Mouse (Mus musculus) gastrocnemius, adult 8-10 months (tissue): ENCODE measurements around the gene Ephb2. TPM values are rescaled to one million over a fixed set of nuclear protein-coding genes. Genes with fewer than 3 reads are reported as not detected.
A peak's percentile ranks its signal among the peaks of the same experiment; 100 is the strongest.

Experiments used
- DNase-seq, 2 experiments: peaks; one replicate each; pipeline ENCODE4 v3.0.0; 2022; ENCODE audit warnings: low spot score in 2 of 2
- total RNA-seq, 4 experiments: library from RNA; stranded (reverse); gene quantifications; 2 replicates each; pipeline ENCODE4 v1.2.4; 2022

The Ephb2 gene
- total RNA-seq, 4 experiments from 2014 or later: 0.24 to 0.75 (median 0.56) TPM; not detected in 1

- DNase-seq: no peak
Measured at GRCm38 (mm10) chr4:136704551-136704950, 131.2 kb downstream of the Ephb2 start.

- no peak for DNase-seq
Measured at GRCm38 (mm10) chr4:136703351-136703750, 132.4 kb downstream of the Ephb2 start.

GRCm38 (mm10) chr4:136702456-136702855, 133.3 kb downstream of the Ephb2 start:
- DNase-seq: no peak

- no peak for DNase-seq
Measured at GRCm38 (mm10) chr4:136701236-136701635, 134.6 kb downstream of the Ephb2 start.

- no peak for DNase-seq
Measured at GRCm38 (mm10) chr4:136699084-136699450, 136.7 kb downstream of the Ephb2 start.

GRCm38 (mm10) chr4:136698404-136699083, 137.2 kb downstream of the Ephb2 start:
- no peak for DNase-seq

GRCm38 (mm10) chr4:136697325-136697724, 138.5 kb downstream of the Ephb2 start:
- no peak for DNase-seq

GRCm38 (mm10) chr4:136696381-136696925, 139.3 kb downstream of the Ephb2 start:
- DNase-seq: peak; percentile 10 to 20

GRCm38 (mm10) chr4:136695696-136696095, 140.1 kb downstream of the Ephb2 start:
- DNase-seq: no peak

- DNase-seq: no peak
Measured at GRCm38 (mm10) chr4:136690034-136690433, 145.8 kb downstream of the Ephb2 start.

- DNase-seq: no peak
Measured at GRCm38 (mm10) chr4:136688113-136688512, 147.7 kb downstream of the Ephb2 start.

GRCm38 (mm10) chr4:136685431-136685869, 150.3 kb downstream of the Ephb2 start:
- peak in 1 of 2 experiments; percentile 15 for DNase-seq

- DNase-seq: no peak
Measured at GRCm38 (mm10) chr4:136684485-136684884, 151.3 kb downstream of the Ephb2 start.

- no peak for DNase-seq
Measured at GRCm38 (mm10) chr4:136680641-136681040, 155.1 kb downstream of the Ephb2 start.

GRCm38 (mm10) chr4:136679221-136679620, 156.6 kb downstream of the Ephb2 start:
- DNase-seq: no peak

GRCm38 (mm10) chr4:136678480-136678879, 157.3 kb downstream of the Ephb2 start:
- DNase-seq: peak; percentile 72 to 75

- no peak for DNase-seq
Measured at GRCm38 (mm10) chr4:136675439-136675838, 160.3 kb downstream of the Ephb2 start.

- no peak for DNase-seq
Measured at GRCm38 (mm10) chr4:136672335-136673090, 163.3 kb downstream of the Ephb2 start.

GRCm38 (mm10) chr4:136667757-136668156, 168.0 kb downstream of the Ephb2 start:
- DNase-seq: no peak

GRCm38 (mm10) chr4:136666002-136666401, 169.8 kb downstream of the Ephb2 start:
- DNase-seq: no peak

GRCm38 (mm10) chr4:136665068-136665467, 170.7 kb downstream of the Ephb2 start:
- no peak for DNase-seq

GRCm38 (mm10) chr4:136657914-136658313, 177.9 kb downstream of the Ephb2 start:
- no peak for DNase-seq
